Mouse (Mus musculus): ENCODE data around the gene Slc17a7. TPM values are rescaled to one million over a fixed set of nuclear protein-coding genes. Genes with fewer than 3 reads are reported as not detected.

Slc17a7 gene
- polyA plus RNA-seq, 1 experiment from 2014 or later = 3.6 TPM

DNA sequence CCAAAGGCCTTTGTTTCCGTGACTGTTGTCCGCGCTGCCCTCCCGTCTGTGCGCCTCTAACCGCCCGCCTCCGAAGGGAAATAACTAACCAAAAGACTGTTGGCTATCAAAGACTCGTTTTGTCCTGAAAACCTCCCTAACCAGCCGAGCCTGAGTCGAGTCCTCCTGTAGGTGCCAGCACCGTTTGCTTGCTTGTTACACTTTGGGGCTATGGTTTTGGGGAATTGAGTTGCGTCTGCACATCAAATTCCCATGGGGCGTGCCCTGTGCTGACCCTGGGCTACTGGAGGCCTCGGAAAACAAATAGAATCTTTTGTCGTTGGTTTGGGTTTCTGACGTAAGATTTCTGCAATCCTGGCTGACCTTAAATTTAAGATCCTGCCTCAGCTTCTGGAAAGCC, 34.4 kb upstream of the Slc17a7 start:
- DNase-seq (ENCODE audit: low spot score) = no peak
- H3K9ac ChIP-seq (ENCODE audit: low read length) = peak overlapping the region; percentile 81
- H3K4me1 ChIP-seq (replicated peaks; ENCODE audit: control insufficient read depth, insufficient read depth, low read length) = peaks cover 22% of the 10 kb centered on the region
- H3K9me3 ChIP-seq (ENCODE audit: control insufficient read depth, low read length) = no peaks in the 10 kb centered on the region
- no peaks in the 10 kb centered on the region for H3K27me3 ChIP-seq (ENCODE audit: control insufficient read depth, insufficient read depth, low read length)
- peak overlapping the region; percentile 68 for H3K4me2 ChIP-seq (ENCODE audit: low read depth, low read length, severe bottlenecking)
- WGBS = 1% methylated on average over 17 of the region's 17 CpGs
- peak overlapping the region; percentile 90 for H3K27ac ChIP-seq (ENCODE audit: low read depth, low read length)
- peaks cover 9% of the 10 kb centered on the region for H3K36me3 ChIP-seq (ENCODE audit: control insufficient read depth, insufficient read depth, low read length)
- no peak; the same call in 1 of the 2 replicates for ATAC-seq (replicated peaks; ENCODE audit: low FRiP score)
- peak overlapping the region; percentile 97 for H3K4me3 ChIP-seq (ENCODE audit: low read depth, low read length)

DNA sequence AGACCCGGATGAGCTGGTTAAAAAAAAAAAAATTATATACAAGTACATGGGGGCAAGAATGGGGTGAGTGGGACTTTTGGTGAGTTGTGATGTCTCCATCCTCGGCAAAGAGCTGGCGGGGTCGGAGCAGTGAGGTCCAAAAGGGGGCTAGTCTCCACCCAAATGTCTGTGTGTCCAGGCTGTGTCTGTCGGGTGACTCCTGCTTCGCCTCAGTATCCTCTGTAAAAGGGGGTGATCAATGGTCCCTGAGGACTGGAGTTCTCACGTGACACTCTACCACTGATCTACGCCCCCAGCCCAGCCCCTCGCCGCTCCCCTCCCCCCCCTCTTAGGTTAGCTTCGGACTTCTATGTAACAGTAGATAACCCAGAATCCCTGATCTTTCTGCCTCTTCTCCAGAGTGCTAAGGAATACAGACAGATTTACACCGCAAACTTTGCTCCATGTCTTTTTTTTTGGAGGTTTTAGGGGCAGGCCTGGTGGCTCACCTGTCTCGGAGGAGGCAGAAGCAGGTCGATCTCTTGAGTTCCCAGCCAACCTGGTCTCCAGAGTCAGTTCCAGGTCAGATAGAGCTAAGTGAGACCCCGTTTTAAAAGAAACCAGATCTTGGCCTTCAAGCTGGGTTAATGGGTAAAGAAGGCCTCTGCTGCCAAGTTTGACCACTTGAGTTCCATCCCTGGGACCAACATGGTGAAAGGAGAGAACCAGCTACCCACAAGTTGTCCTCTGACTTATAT, 33.8 kb upstream of the Slc17a7 start:
- Histone ChIP-seq H3K27me3 (ENCODE audit: control insufficient read depth, insufficient read depth, low read length) (no peaks in the 10 kb centered on the region), H3K4me3 (ENCODE audit: low read depth, low read length) (peak overlapping the region; percentile 97), H3K27ac (ENCODE audit: low read depth, low read length) (peak overlapping the region; percentile 90; the same call in 1 of the 2 replicates), H3K36me3 (ENCODE audit: control insufficient read depth, insufficient read depth, low read length) (peaks cover 9% of the 10 kb centered on the region), H3K4me2 (ENCODE audit: low read depth, low read length, severe bottlenecking) (peak overlapping the region; percentile 68), H3K4me1 (replicated peaks; ENCODE audit: control insufficient read depth, insufficient read depth, low read length) (peaks cover 18% of the 10 kb centered on the region), H3K9me3 (ENCODE audit: control insufficient read depth, low read length) (no peaks in the 10 kb centered on the region), H3K9ac (ENCODE audit: low read length) (peak overlapping the region; percentile 81)
- ATAC-seq (replicated peaks; ENCODE audit: low FRiP score) (no peak), DNase-seq (ENCODE audit: low spot score) (no peak)
- WGBS = 60% methylated on average over 15 of the region's 15 CpGs

DNA sequence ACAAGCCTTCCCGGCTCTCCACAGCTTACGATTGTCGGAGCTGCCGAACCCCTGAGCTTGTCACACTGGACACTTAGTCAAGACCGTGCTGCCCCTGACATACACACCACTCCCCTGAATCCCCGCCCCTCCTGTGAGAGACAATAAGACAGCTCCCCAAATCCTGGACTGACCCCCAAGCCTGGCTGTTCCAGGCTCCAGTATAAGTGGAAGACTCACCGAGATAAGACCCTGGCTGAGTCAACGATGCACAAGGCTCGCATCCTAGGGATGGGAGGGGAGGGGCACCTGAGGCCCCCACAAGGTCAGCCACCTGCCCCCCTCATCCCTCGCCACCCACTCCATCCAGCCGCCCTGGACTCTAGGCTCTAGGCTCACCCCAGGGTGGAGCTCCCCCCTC, 31.9 kb upstream of the Slc17a7 start:
- H3K27ac ChIP-seq (ENCODE audit: low read depth, low read length) = no peak overlapping the region
- WGBS = 80% methylated on average over 11 of the region's 11 CpGs
- H3K9ac ChIP-seq (ENCODE audit: low read length) = no peak overlapping the region
- no peak overlapping the region for H3K4me2 ChIP-seq (ENCODE audit: low read depth, low read length, severe bottlenecking)
- H3K36me3 ChIP-seq (ENCODE audit: control insufficient read depth, insufficient read depth, low read length) = peaks cover under 1% of the 10 kb centered on the region; the same call in 1 of the 2 replicates
- DNase-seq (ENCODE audit: low spot score) (no peak), ATAC-seq (replicated peaks; ENCODE audit: low FRiP score) (no peak)
- no peak overlapping the region for H3K4me3 ChIP-seq (ENCODE audit: low read depth, low read length)
- H3K27me3 ChIP-seq (ENCODE audit: control insufficient read depth, insufficient read depth, low read length) = no peaks in the 10 kb centered on the region; the same call in 1 of the 2 replicates
- peaks cover 14% of the 10 kb centered on the region for H3K4me1 ChIP-seq (replicated peaks; ENCODE audit: control insufficient read depth, insufficient read depth, low read length)
- no peaks in the 10 kb centered on the region for H3K9me3 ChIP-seq (ENCODE audit: control insufficient read depth, low read length)

DNA sequence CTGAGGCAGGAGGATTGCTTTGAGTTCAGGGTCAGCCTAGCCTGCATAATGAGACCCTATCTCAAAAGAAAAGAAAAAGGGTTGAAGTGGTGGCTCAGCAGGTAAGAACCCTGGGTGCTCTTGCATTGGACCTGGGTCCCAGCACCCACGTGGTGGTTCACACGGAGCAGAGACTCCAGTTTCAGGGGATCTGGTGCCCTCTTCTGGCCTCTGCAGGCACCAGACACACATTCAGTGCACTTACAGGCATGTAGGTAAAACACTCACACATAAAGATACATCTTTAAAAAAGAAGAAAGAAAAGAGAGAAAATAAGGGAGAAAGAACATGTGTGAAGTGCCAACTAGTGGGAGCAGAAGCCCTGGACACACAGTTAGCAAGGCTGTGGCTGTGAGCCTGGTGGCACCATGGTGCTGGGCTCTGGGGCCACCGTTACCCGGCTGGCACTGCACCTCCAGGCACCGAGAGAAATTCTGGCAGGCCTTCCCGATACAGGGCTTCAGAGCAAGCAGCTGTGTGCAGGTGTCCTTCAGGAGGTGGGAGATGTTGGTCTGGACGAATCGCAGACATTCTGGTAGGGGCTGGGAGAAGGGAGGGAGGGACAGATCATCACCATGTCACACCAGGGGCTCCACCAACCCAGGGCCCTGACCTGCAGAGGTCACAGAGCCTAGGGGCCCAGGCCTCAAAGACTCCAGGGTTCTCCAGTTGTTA, 30.1 kb upstream of the Slc17a7 start:
- DNase-seq (ENCODE audit: low spot score) (no peak), ATAC-seq (replicated peaks; ENCODE audit: low FRiP score) (no peak)
- H3K4me3 ChIP-seq (ENCODE audit: low read depth, low read length) = no peak overlapping the region
- H3K36me3 ChIP-seq (ENCODE audit: control insufficient read depth, insufficient read depth, low read length) = no peaks in the 10 kb centered on the region
- no peak overlapping the region for H3K4me2 ChIP-seq (ENCODE audit: low read depth, low read length, severe bottlenecking)
- 78% methylated on average over 8 of the region's 8 CpGs for WGBS
- H3K27me3 ChIP-seq (ENCODE audit: control insufficient read depth, insufficient read depth, low read length) = peaks cover 2% of the 10 kb centered on the region; the same call in 1 of the 2 replicates
- H3K9ac ChIP-seq (ENCODE audit: low read length) = no peak overlapping the region
- no peaks in the 10 kb centered on the region for H3K9me3 ChIP-seq (ENCODE audit: control insufficient read depth, low read length)
- no peak overlapping the region for H3K27ac ChIP-seq (ENCODE audit: low read depth, low read length)
- peaks cover 8% of the 10 kb centered on the region; the same call in 1 of the 2 replicates for H3K4me1 ChIP-seq (replicated peaks; ENCODE audit: control insufficient read depth, insufficient read depth, low read length)

DNA sequence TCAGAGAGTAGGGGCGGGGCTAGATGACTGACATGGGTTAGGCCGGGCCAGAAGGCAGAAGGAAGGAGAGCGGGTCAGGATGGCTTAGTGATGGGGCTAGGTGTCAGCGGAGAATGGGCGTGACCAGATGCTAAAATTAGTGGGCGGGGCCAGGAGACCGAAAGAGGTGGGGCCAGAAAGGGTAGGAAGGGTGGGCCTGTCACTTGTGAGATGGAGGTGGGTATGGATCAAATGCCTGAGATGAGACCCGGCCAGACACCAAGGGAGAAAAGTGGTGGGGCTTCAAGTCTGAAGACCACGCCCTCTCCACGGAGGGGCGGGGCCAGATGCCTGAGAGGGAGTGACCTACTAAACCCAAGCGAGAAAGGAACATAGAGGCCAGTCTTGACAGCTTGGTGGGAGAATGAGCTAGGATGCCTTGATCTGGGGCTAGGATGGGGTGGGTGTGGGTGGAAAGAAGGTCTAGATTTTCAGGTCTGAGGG, 29.2 kb upstream of the Slc17a7 start:
- H3K9ac ChIP-seq (ENCODE audit: low read length) = no peak overlapping the region
- H3K36me3 ChIP-seq (ENCODE audit: control insufficient read depth, insufficient read depth, low read length) = no peaks in the 10 kb centered on the region
- H3K4me1 ChIP-seq (replicated peaks; ENCODE audit: control insufficient read depth, insufficient read depth, low read length) = peaks cover 7% of the 10 kb centered on the region; the same call in 1 of the 2 replicates
- no peaks in the 10 kb centered on the region for H3K9me3 ChIP-seq (ENCODE audit: control insufficient read depth, low read length)
- ATAC-seq (replicated peaks; ENCODE audit: low FRiP score) = no peak
- DNase-seq (ENCODE audit: low spot score) = no peak
- peaks cover 2% of the 10 kb centered on the region; the same call in 1 of the 2 replicates for H3K27me3 ChIP-seq (ENCODE audit: control insufficient read depth, insufficient read depth, low read length)
- H3K4me3 ChIP-seq (ENCODE audit: low read depth, low read length) = no peak overlapping the region
- WGBS = 7% methylated on average over 12 of the region's 12 CpGs
- H3K4me2 ChIP-seq (ENCODE audit: low read depth, low read length, severe bottlenecking) = no peak overlapping the region
- H3K27ac ChIP-seq (ENCODE audit: low read depth, low read length) = no peak overlapping the region

DNA sequence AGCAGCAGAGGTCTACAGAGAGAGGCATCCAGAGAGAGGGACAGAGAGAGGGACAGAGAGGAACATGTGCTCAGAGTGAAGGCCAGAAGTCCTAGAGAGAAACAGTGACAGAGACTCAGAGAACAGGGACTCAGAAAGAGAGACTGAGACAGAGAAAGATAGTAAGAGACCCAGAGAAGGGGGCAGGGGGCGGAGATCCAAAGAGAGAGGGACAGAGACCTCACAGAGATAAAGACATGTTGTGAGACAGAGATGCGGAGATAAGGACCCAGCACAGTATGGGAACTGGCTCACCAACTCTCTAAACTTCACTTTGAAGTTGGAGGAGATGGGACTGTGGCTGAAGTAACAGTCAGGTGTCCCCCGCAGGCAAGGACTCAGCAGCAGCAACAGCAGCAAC, 28.4 kb upstream of the Slc17a7 start:
- Histone ChIP-seq H3K27me3 (ENCODE audit: control insufficient read depth, insufficient read depth, low read length) (peaks cover 2% of the 10 kb centered on the region; the same call in 1 of the 2 replicates), H3K4me2 (ENCODE audit: low read depth, low read length, severe bottlenecking) (no peak overlapping the region; the same call in 1 of the 2 replicates), H3K27ac (ENCODE audit: low read depth, low read length) (no peak overlapping the region), H3K4me3 (ENCODE audit: low read depth, low read length) (no peak overlapping the region), H3K4me1 (replicated peaks; ENCODE audit: control insufficient read depth, insufficient read depth, low read length) (peaks cover 4% of the 10 kb centered on the region; the same call in 1 of the 2 replicates), H3K9ac (ENCODE audit: low read length) (no peak overlapping the region), H3K36me3 (ENCODE audit: control insufficient read depth, insufficient read depth, low read length) (no peaks in the 10 kb centered on the region), H3K9me3 (ENCODE audit: control insufficient read depth, low read length) (no peaks in the 10 kb centered on the region)
- ATAC-seq (replicated peaks; ENCODE audit: low FRiP score) (no peak), DNase-seq (ENCODE audit: low spot score) (no peak)
- 87% methylated on average over 3 of the region's 3 CpGs for WGBS

DNA sequence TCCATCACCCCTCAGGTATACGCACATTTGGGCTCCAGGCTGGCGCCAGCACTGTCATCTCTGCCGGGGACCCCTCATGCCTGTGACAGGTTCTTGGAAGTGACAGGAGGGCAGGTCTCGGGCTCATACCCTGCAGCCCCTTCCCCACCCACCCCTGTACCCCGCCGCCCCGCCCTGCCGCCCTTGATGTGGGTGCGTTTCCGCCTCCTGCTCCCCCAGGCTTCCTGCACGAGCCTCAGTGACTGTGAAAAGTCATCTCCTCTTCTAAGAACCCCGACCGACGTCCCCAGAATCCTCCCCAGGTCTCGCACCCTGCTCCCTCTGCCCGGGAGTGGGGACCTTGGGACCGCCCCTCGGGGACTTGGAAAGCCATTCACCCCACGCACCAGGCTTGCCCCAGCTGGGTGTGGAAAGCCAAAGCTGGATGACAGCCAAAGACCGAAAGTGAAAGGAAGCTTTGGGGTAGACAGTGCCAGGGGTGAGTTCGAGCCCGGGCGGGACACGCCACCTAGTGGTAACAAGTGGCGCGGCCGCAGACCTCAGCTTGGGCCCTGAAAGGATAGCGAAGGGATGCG, 27.7 kb upstream of the Slc17a7 start, which contains the start of the genes Gm45713 and Flt3l:
TSS of gene Gm45713 (minus strand) at position 239 of the 575 bp plus-strand sequence.
TSS of gene Flt3l (minus strand) at position 440 of the 575 bp plus-strand sequence.
- 4% methylated on average over 29 of the region's 29 CpGs for WGBS
- Histone ChIP-seq H3K27ac (ENCODE audit: low read depth, low read length) (peak within 1 kb of the TSS; percentile 6; the same call in 1 of the 2 replicates), H3K36me3 (ENCODE audit: control insufficient read depth, insufficient read depth, low read length) (no peaks in the 10 kb centered on the region), H3K4me3 (ENCODE audit: low read depth, low read length) (peak within 1 kb of the TSS; percentile 40), H3K4me1 (replicated peaks; ENCODE audit: control insufficient read depth, insufficient read depth, low read length) (peaks cover 4% of the 10 kb centered on the region; the same call in 1 of the 2 replicates), H3K9me3 (ENCODE audit: control insufficient read depth, low read length) (no peaks in the 10 kb centered on the region), H3K9ac (ENCODE audit: low read length) (peak within 1 kb of the TSS; percentile 61), H3K27me3 (ENCODE audit: control insufficient read depth, insufficient read depth, low read length) (peaks cover 2% of the 10 kb centered on the region; the same call in 1 of the 2 replicates), H3K4me2 (ENCODE audit: low read depth, low read length, severe bottlenecking) (peak within 1 kb of the TSS; percentile 74)
- ATAC-seq (replicated peaks; ENCODE audit: low FRiP score) (peak; percentile 77), DNase-seq (ENCODE audit: low spot score) (peak; percentile 91)

Data from forebrain, embryonic 11.5 days (tissue).